ENCODE assay signal across 16 mouse cellular contexts in genomic region chr2:49090771-49091170, GRCm38 (mm10).
"Had no signal": no experiment of that assay in that cellular context is flagged by ENCODE, and none has a peak within 500 bp of the region (broad histone marks: within the 10 kb centered on the region; RNA-seq: fewer than 3 reads in every experiment).

No protein-coding gene starts in this region.

- H3K27ac ChIP-seq: neural tube, embryonic 13.5 days; neural tube, embryonic 15.5 days; stomach, embryonic 15.5 days; stomach, postnatal 0 days had no signal

- H3K4me1 ChIP-seq: neural tube, embryonic 13.5 days; neural tube, embryonic 15.5 days; stomach, embryonic 15.5 days had no signal

- H3K36me3 ChIP-seq: neural tube, embryonic 13.5 days; neural tube, embryonic 15.5 days; stomach, embryonic 15.5 days had no signal

- H3K4me2 ChIP-seq: neural tube, embryonic 13.5 days; neural tube, embryonic 15.5 days; stomach, embryonic 15.5 days had no signal

- DNase-seq: retina, postnatal 1 day; right cerebral cortex, adult 18-20 months; right cerebral cortex, postnatal 14 days; right cerebral cortex, postnatal 25 days; right cerebral cortex, postnatal 4 days; spleen, adult 18-20 months; thymus, adult 18-20 months; thymus, adult 2 months; thymus, postnatal 14 days; thymus, postnatal 25 days; thymus, postnatal 36 days; thymus, postnatal 4 days had no signal

- H3K9ac ChIP-seq: neural tube, embryonic 13.5 days; neural tube, embryonic 15.5 days; stomach, embryonic 15.5 days had no signal

- H3K9me3 ChIP-seq: neural tube, embryonic 13.5 days; neural tube, embryonic 15.5 days; stomach, embryonic 15.5 days had no signal

- H3K4me3 ChIP-seq: neural tube, embryonic 13.5 days; neural tube, embryonic 15.5 days; stomach, embryonic 15.5 days had no signal

- H3K27me3 ChIP-seq: neural tube, embryonic 13.5 days; neural tube, embryonic 15.5 days; stomach, embryonic 15.5 days had no signal
